Mouse (Mus musculus) brain, embryonic 14.5 days (tissue): ENCODE results near the gene Nrp2. TPM values are rescaled to one million over a fixed set of nuclear protein-coding genes. Genes with fewer than 3 reads are reported as not detected.

Source experiments
- DNase-seq: peaks from one replicate; pipeline ENCODE4 v3.0.0-alpha.2; 2011; ENCODE audit warnings: low read depth
- CTCF ChIP-seq: fragments of 200-500 bp; IDR thresholded peaks from 2 replicates; pipeline ENCODE4 v1.5.1; 2012; ENCODE audit warnings: inconsistent platforms, mild to moderate bottlenecking, moderate library complexity, borderline replicate concordance; ENCODE audit not compliant: insufficient read depth, insufficient read length; ENCODE audit errors: extremely low read depth
- POLR2A ChIP-seq: fragments of 200-500 bp; IDR thresholded peaks from 2 replicates; pipeline ENCODE4 v1.6.1; 2012; ENCODE audit warnings: mild to moderate bottlenecking, inconsistent platforms, borderline replicate concordance; ENCODE audit not compliant: poor library complexity, insufficient read depth, insufficient read length, severe bottlenecking; ENCODE audit errors: extremely low read depth
- polyA plus RNA-seq: library from polyadenylated mRNA; depleted of rRNA; stranded (reverse); fragments of >200 nt; gene quantifications from 2 replicates; pipeline ENCODE4 v1.2.3, GENCODE M21; 2012

Gene Nrp2
- polyA plus RNA-seq, 1 experiment, result 66.5 TPM

- TF ChIP-seq POLR2A (no peak), CTCF (no peak)
- DNase-seq, result peak; percentile 82
Observed at GRCm38 (mm10) chr1:62780068-62780761, 77.1 kb downstream of the Nrp2 start.

- TF ChIP-seq POLR2A (no peak), CTCF (no peak)
- no peak for DNase-seq
Observed at GRCm38 (mm10) chr1:62782155-62782554, 79.1 kb downstream of the Nrp2 start.

GRCm38 (mm10) chr1:62782573-62782972, 79.5 kb downstream of the Nrp2 start:
- no peak for DNase-seq
- TF ChIP-seq CTCF (no peak), POLR2A (no peak)

GRCm38 (mm10) chr1:62783354-62784083, 80.4 kb downstream of the Nrp2 start:
- 0 out of 2 replicates have a peak, but pooled peaks have one; percentile 28 for TF ChIP-seq CTCF
- TF ChIP-seq POLR2A, result no peak
- peak; percentile 78 for DNase-seq

GRCm38 (mm10) chr1:62784084-62784392, 81.0 kb downstream of the Nrp2 start:
- peak; percentile 88 for DNase-seq
- TF ChIP-seq CTCF (no peak), POLR2A (no peak)

GRCm38 (mm10) chr1:62786255-62786654, 83.2 kb downstream of the Nrp2 start:
- peak; percentile 85 for DNase-seq
- no peak for TF ChIP-seq POLR2A
- TF ChIP-seq CTCF, result peak; percentile 76; the same call in 1 of the 2 replicates

GRCm38 (mm10) chr1:62787546-62787945, 84.5 kb downstream of the Nrp2 start:
- no peak for DNase-seq
- TF ChIP-seq CTCF (no peak), POLR2A (no peak)

GRCm38 (mm10) chr1:62794223-62794895, 91.3 kb downstream of the Nrp2 start:
- DNase-seq, result peak; percentile 92
- no peak for TF ChIP-seq POLR2A
- no peak for TF ChIP-seq CTCF

- TF ChIP-seq POLR2A, result no peak
- peak; percentile 84 for DNase-seq
Observed at GRCm38 (mm10) chr1:62794896-62795255, 91.8 kb downstream of the Nrp2 start.

- TF ChIP-seq CTCF, result peak; percentile 49; the same call in 1 of the 2 replicates
- no peak for TF ChIP-seq POLR2A
- peak; percentile 73 for DNase-seq
Observed at GRCm38 (mm10) chr1:62795307-62796037, 92.4 kb downstream of the Nrp2 start.
